Mouse (Mus musculus) liver, embryonic 11.5 days (tissue): Measurements from ENCODE around the gene Pabpn1l. TPM values are rescaled to one million over a fixed set of nuclear protein-coding genes. Genes with fewer than 3 reads are reported as not detected.
A peak's percentile ranks its signal among the peaks of the same experiment; 100 is the strongest.

Experiments
- ATAC-seq: fragments of 200-750 bp; cut with Nextera tagmentation; replicated peaks from 2 replicates; pipeline ENCODE4 v1.8.0; 2017; ENCODE audit warnings: moderate number of reproducible peaks, mild to moderate bottlenecking, moderate TSS enrichment, moderate library complexity; ENCODE audit not compliant: low FRiP score
- DNase-seq: peaks from one replicate; pipeline ENCODE4 v3.0.0-alpha.2; 2017; ENCODE audit warnings: low spot score
- H3K27ac ChIP-seq: fragments of 300-500 bp; sonication (generic); 2 replicates; pipeline ENCODE4 v1.5.1; 2014; ENCODE audit warnings: mild to moderate bottlenecking, low read depth, low read length, control low read depth
- H3K27me3 ChIP-seq: fragments of 300-500 bp; sonication (generic); replicated peaks from 2 replicates; pipeline ENCODE4 v1.6.1; 2014; ENCODE audit warnings: low read length, mixed read lengths; ENCODE audit not compliant: control insufficient read depth, insufficient read depth
- H3K36me3 ChIP-seq: fragments of 300-500 bp; sonication (generic); 2 replicates; pipeline ENCODE4 v1.6.1; 2014; ENCODE audit warnings: mild to moderate bottlenecking, low read length, moderate library complexity, mixed read lengths; ENCODE audit not compliant: control insufficient read depth, insufficient read depth
- H3K4me1 ChIP-seq: fragments of 300-500 bp; sonication (generic); replicated peaks from 2 replicates; pipeline ENCODE4 v1.6.1; 2014; ENCODE audit warnings: low read length, mixed read lengths; ENCODE audit not compliant: control insufficient read depth, insufficient read depth
- H3K4me2 ChIP-seq: fragments of 300-500 bp; sonication (generic); 2 replicates; pipeline ENCODE4 v1.6.1; 2014; ENCODE audit warnings: mild to moderate bottlenecking, control low read depth, moderate library complexity
- H3K4me3 ChIP-seq: fragments of 300-500 bp; sonication (generic); 2 replicates; pipeline ENCODE4 v1.5.1; 2014; ENCODE audit warnings: low read depth, low read length, control low read depth
- H3K9ac ChIP-seq: fragments of 300-500 bp; sonication (generic); 2 replicates; pipeline ENCODE4 v1.6.1; 2014; ENCODE audit warnings: low read depth, low read length, control low read depth
- H3K9me3 ChIP-seq: fragments of 300-500 bp; sonication (generic); 2 replicates; pipeline ENCODE4 v1.6.1; 2016; ENCODE audit warnings: low read length, inconsistent platforms, mixed read lengths; ENCODE audit not compliant: control insufficient read depth
- WGBS: fragments of 180-500 bp; shearing (Covaris S2); extraction: QIAGEN DNeasy Blood & Tissue Kit; methylation state at CpG from one replicate; pipeline ENCODE4 v1.1.7; 2014; 5-methylcytosine and 5-hydroxymethylcytosine counted together
- polyA plus RNA-seq: library from polyadenylated mRNA; unstranded; fragments of >200 nt; fragmentation: Nextera tagmentation; extraction: Ambion mirVana; gene quantifications from 2 replicates; pipeline ENCODE4 v1.2.1, GENCODE M21; 2014

The Pabpn1l gene
- polyA plus RNA-seq, 1 experiment from 2014 or later = not detected

DNA sequence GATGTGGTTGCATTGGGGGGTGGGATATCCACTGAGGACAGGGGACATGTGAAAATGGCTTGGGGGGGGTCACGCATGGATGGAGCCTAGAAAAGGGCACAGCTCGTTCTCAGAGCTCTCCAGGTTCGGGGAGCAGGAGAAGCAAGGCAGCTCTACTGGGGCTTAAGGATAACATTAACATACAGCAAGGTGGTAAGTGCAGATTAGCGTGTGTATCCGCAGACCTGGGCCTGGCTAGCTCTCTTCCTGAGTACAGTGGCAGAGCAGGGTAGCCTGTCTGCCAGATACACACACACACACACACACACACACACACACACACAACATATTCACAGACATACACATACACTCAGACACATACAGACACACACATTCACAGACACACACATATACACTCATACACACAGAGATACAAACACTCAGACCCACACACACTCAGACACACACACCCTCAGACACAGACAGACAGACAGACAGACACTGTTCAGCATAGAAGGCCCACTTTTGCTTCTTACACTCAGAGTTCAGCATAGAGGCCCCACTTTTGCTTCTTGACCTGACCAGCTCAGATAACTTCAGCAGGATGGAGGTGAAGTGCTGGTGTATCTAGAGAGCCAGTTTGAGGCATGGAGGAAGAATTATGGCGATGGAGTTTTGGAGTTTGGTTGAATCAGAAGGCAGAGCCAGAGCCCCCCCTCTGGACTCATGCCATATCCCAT lies 3.7 kb downstream of the Pabpn1l start:
- DNase-seq (no peak), ATAC-seq (peak; percentile 92)
- H3K27me3 ChIP-seq = no peaks in the 10 kb centered on the region
- no peaks in the 10 kb centered on the region for H3K36me3 ChIP-seq
- H3K4me2 ChIP-seq = peak overlapping the region; percentile 46
- H3K9ac ChIP-seq = peak overlapping the region; percentile 46; the same call in 1 of the 2 replicates
- H3K4me3 ChIP-seq = no peak overlapping the region
- no peaks in the 10 kb centered on the region for H3K9me3 ChIP-seq
- WGBS = 54% methylated on average over 6 of the region's 6 CpGs
- peaks cover 25% of the 10 kb centered on the region for H3K4me1 ChIP-seq
- H3K27ac ChIP-seq = peak overlapping the region; percentile 67; the same call in 1 of the 2 replicates

- Histone ChIP-seq H3K4me1 (peaks cover 25% of the 10 kb centered on the region), H3K9ac (peak overlapping the region; percentile 32), H3K27me3 (no peaks in the 10 kb centered on the region), H3K36me3 (no peaks in the 10 kb centered on the region), H3K9me3 (no peaks in the 10 kb centered on the region), H3K27ac (peak overlapping the region; percentile 67), H3K4me3 (no peak overlapping the region), H3K4me2 (peak overlapping the region; percentile 46)
- 41% methylated on average over 5 of the region's 7 CpGs for WGBS
- peak; percentile 75 for DNase-seq
- peak; percentile 27 for ATAC-seq
Measured at GRCm38 (mm10) chr8:122617947-122618546, 4.5 kb downstream of the Pabpn1l start.

DNA sequence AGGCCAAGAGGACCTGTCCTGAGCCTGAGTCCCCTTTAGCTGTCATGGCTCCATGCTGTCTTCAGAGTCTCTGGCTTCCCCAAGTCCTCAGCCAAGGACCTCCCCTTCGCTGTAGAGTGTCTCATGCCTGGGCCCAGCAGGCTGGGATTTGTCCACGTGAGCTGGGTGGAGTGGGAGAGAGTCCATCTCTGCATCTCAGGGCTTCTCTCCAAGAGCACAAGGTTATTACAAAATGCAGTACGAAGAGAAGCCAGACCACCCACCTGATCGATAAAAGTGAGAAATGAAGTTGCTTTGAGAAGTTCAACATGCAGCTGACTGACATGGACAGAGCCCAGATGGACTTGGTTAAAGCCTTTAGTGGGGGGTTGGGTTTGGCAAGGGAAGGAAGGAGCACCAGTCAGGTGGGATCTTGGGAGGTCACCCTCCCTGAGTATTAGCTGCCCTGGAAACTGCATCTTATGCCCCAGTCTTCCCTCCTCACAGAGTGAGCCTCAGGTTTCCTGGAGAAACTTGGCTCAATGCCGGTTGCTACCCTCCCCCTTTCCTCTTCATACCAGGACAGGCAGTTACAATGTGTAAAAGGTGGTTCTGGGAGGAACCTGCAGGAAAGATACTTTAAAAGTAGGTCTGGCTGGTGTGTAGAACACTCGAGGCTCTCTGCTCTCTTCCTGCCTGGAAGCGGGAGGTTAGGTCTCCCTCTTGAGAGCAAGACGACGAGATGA lies 6.2 kb downstream of the Pabpn1l start:
- no peak overlapping the region for H3K4me2 ChIP-seq
- no peak overlapping the region for H3K27ac ChIP-seq
- H3K9me3 ChIP-seq = no peaks in the 10 kb centered on the region
- H3K36me3 ChIP-seq = no peaks in the 10 kb centered on the region
- no peak overlapping the region for H3K4me3 ChIP-seq
- no peaks in the 10 kb centered on the region for H3K27me3 ChIP-seq
- DNase-seq (no peak), ATAC-seq (no peak)
- H3K9ac ChIP-seq = no peak overlapping the region
- 72% methylated on average over 9 of the region's 9 CpGs for WGBS
- peaks cover 32% of the 10 kb centered on the region for H3K4me1 ChIP-seq

DNA sequence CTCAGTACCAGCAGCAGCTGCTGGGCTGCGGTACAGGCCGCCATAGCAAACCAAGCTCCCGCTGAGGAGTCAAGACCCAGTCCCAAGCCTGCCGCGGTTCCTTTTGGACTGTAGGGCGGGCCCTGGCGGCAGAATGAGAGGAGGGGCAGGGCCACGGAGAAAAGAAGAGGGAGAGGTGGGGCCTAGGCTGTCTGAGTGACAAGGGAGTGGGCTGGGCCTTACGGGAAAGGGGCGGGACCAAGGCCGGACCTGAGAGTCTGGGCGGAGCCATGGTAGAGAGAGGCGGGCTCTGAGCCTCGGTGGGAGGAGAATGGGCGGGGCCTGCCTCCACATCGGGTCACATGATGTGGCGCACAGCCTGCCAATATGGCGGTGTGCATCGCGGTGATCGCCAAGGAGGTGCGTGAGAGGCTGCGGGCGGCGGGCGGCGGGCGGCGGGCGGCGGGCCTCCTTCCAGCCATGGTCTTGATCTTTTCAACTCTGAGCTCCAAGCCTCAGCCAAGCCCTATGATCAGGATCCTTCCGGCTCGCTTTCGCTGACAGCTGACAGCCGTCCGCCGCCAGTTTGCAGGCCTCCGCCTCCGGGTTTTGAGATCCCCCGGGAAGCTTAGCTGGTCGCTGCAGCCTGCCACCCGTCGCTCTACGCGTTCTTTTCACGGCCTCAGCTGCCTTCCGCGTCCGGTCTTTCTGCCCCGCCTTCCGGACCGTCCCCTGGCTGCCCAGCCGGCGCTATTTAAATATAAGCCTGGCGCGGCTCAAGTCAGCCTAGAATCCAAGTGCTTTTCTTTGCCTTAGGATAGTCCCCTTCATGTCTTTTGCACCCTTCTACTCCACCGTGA lies 11.0 kb downstream of the Pabpn1l start, which contains the start of the genes Galns and Trappc2l:
Galns (minus strand) TSS at position 169 of the 839 bp plus-strand sequence.
Trappc2l (plus strand) TSS at position 346 of the 839 bp plus-strand sequence.
- ATAC-seq = peak; percentile 96
- peak; percentile 97 for DNase-seq
- no peaks in the 10 kb centered on the region for H3K36me3 ChIP-seq
- peak within 1 kb of the TSS; percentile 57 for H3K27ac ChIP-seq
- H3K9ac ChIP-seq = peak within 1 kb of the TSS; percentile 74
- peak within 1 kb of the TSS; percentile 69 for H3K4me3 ChIP-seq
- H3K4me1 ChIP-seq = peaks cover 11% of the 10 kb centered on the region
- under 1% methylated on average over 57 of the region's 57 CpGs for WGBS
- H3K9me3 ChIP-seq = no peaks in the 10 kb centered on the region
- H3K4me2 ChIP-seq = peak within 1 kb of the TSS; percentile 88
- no peaks in the 10 kb centered on the region for H3K27me3 ChIP-seq

DNA sequence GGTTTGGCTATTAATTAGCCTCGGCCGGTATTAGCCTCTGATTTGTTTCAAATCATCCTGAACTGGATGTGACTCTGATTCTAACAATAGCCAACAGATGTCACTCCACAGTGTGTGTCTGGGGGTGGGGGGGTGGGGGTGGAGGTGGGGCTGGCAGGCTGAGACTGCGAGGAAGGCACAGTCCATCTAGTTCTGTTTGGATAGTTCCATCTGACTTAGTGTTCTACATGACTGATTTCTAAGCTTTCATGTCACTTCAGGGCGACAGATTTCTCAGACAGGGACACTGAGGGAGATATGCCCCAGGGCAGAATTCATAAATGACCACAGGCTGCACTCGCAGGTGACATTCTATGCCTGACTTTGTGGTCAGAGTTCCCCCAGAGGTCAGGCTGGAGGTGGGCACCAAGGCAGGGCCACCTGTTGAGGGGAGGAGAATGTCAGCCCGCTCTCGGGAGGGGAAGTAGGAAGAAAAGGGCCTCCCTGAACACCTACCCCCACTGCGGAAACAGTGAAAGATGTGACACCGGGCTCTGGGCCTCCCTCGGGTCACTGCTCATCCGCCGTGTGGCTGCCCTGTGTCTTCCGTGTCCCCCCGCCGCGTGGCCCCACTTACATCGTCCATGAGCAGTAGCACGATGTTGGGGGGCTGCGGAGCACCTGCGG lies 11.8 kb downstream of the Pabpn1l start:
- no peak; the same call in 1 of the 2 replicates for ATAC-seq

DNA sequence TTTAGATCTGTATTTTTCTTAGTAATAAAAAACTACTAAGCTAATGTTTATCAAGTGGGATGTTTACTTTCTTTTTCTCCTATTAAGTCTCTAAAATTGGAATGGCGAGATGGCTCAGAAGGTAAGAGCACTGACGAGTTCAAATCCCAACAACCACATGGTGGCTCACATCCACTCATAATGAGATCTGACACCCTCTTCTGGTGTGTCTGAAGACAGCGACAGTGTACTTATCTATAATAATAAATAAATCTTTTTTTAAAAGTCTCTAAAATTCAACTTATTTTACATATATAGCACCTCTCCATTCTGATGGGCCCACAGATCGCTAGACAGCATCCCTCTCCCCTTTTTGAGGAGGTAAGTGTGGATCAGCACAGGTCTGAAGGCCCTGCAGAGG lies 12.3 kb downstream of the Pabpn1l start:
- Histone ChIP-seq H3K9ac (no peak overlapping the region), H3K4me1 (peaks cover 11% of the 10 kb centered on the region), H3K4me2 (peak overlapping the region; percentile 88), H3K36me3 (no peaks in the 10 kb centered on the region), H3K27me3 (no peaks in the 10 kb centered on the region), H3K4me3 (no peak overlapping the region), H3K27ac (no peak overlapping the region), H3K9me3 (no peaks in the 10 kb centered on the region)
- WGBS = 70% methylated on average over 4 of the region's 4 CpGs
- no peak for DNase-seq
- no peak for ATAC-seq

More for the DNA sequence above, 11.8 kb downstream of the Pabpn1l start:
- H3K4me3 ChIP-seq = peak overlapping the region; percentile 69
- 6% methylated on average over 20 of the region's 20 CpGs for WGBS
- peaks cover 11% of the 10 kb centered on the region for H3K4me1 ChIP-seq
- no peaks in the 10 kb centered on the region for H3K36me3 ChIP-seq
- H3K27me3 ChIP-seq = no peaks in the 10 kb centered on the region
- peak overlapping the region; percentile 74 for H3K9ac ChIP-seq
- H3K27ac ChIP-seq = peak overlapping the region; percentile 26; the same call in 1 of the 2 replicates
- no peak for DNase-seq
- H3K4me2 ChIP-seq = peak overlapping the region; percentile 88
- H3K9me3 ChIP-seq = no peaks in the 10 kb centered on the region

DNA sequence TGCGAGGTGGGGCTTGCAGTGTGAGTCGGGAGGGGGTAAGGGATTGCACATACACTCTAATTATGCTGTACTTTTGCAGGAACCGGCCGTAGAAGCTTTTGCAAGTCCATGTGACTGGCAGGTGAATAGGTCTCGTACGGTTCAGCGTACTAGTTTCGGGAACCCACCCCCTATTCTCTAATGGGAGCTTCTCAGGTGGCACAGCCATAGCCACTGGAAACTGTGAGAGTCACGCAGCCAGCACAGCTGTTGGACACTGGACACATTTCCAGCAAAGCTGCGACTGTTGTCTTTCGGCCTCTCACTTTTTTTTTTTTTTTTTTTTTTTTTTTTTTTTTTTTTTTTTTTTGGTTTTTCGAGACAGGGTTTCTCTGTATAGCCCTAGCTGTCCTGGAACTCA lies 15.7 kb downstream of the Pabpn1l start:
- 88% methylated on average over 11 of the region's 12 CpGs for WGBS
- ATAC-seq (no peak), DNase-seq (no peak)
- H3K27me3 ChIP-seq = no peaks in the 10 kb centered on the region
- H3K36me3 ChIP-seq = no peaks in the 10 kb centered on the region
- H3K9me3 ChIP-seq = no peaks in the 10 kb centered on the region
- peaks cover 4% of the 10 kb centered on the region for H3K4me1 ChIP-seq
- no peak overlapping the region for H3K4me3 ChIP-seq
- H3K4me2 ChIP-seq = no peak overlapping the region
- no peak overlapping the region for H3K27ac ChIP-seq
- no peak overlapping the region for H3K9ac ChIP-seq
